Mouse (Mus musculus) 416B (cell line): ENCODE results near the gene Pgrmc1.
"Not testable (repeated sequence)": the region's sequence is repeated elsewhere in the genome, so short reads cannot be mapped to it uniquely, and the experiment has no call there.

Experiments used
- DNase-seq: peaks from one replicate; pipeline ENCODE4 v3.0.0; 2011; ENCODE audit warnings: low read depth

Pgrmc1 gene

GRCm38 (mm10) chrX:36597707-36598389, at the start of gene Pgrmc1:
Gene Pgrmc1 (plus strand): TSS chrX:36598206.
- peak; percentile 85 for DNase-seq

- DNase-seq, result no peak
Observed at GRCm38 (mm10) chrX:36548798-36549197, 49.2 kb upstream of the Pgrmc1 start.

GRCm38 (mm10) chrX:36550906-36551305, 47.1 kb upstream of the Pgrmc1 start:
- no peak for DNase-seq

GRCm38 (mm10) chrX:36551351-36551750, 46.7 kb upstream of the Pgrmc1 start:
- no peak for DNase-seq

GRCm38 (mm10) chrX:36552055-36552587, 45.9 kb upstream of the Pgrmc1 start:
- peak; percentile 32 for DNase-seq

- no peak for DNase-seq
Observed at GRCm38 (mm10) chrX:36552715-36553114, 45.3 kb upstream of the Pgrmc1 start.

GRCm38 (mm10) chrX:36555196-36555595, 42.8 kb upstream of the Pgrmc1 start:
- not testable (repeated sequence) for DNase-seq

- peak; percentile 6 for DNase-seq
Observed at GRCm38 (mm10) chrX:36560170-36560569, 37.8 kb upstream of the Pgrmc1 start.

GRCm38 (mm10) chrX:36561650-36562049, 36.4 kb upstream of the Pgrmc1 start:
- peak; percentile 59 for DNase-seq

GRCm38 (mm10) chrX:36562079-36562478, 35.9 kb upstream of the Pgrmc1 start:
- DNase-seq, result no peak

- DNase-seq, result no peak
Observed at GRCm38 (mm10) chrX:36586629-36587303, 11.2 kb upstream of the Pgrmc1 start.

GRCm38 (mm10) chrX:36587304-36588209, 10.4 kb upstream of the Pgrmc1 start:
- DNase-seq, result no peak

GRCm38 (mm10) chrX:36590266-36590665, 7.7 kb upstream of the Pgrmc1 start:
- DNase-seq, result no peak

- no peak for DNase-seq
Observed at GRCm38 (mm10) chrX:36591120-36591519, 6.9 kb upstream of the Pgrmc1 start.

- DNase-seq, result no peak
Observed at GRCm38 (mm10) chrX:36591539-36591938, 6.5 kb upstream of the Pgrmc1 start.

GRCm38 (mm10) chrX:36595247-36595646, 2.8 kb upstream of the Pgrmc1 start:
- peak; percentile 26 for DNase-seq

- not testable (repeated sequence) for DNase-seq
Observed at GRCm38 (mm10) chrX:36596483-36597120, 1.4 kb upstream of the Pgrmc1 start.

GRCm38 (mm10) chrX:36598390-36598810, 394 bp downstream of the Pgrmc1 start:
- peak; percentile 2 for DNase-seq

- DNase-seq, result peak; percentile 28
Observed at GRCm38 (mm10) chrX:36598861-36599344, 897 bp downstream of the Pgrmc1 start.

GRCm38 (mm10) chrX:36599656-36600055, 1.6 kb downstream of the Pgrmc1 start:
- DNase-seq, result no peak

GRCm38 (mm10) chrX:36600066-36600465, 2.1 kb downstream of the Pgrmc1 start:
- no peak for DNase-seq

- no peak for DNase-seq
Observed at GRCm38 (mm10) chrX:36602926-36603325, 4.9 kb downstream of the Pgrmc1 start.
